Mouse (Mus musculus) cortical plate, adult 2 months (tissue): ENCODE results near the gene Sema6b.

Experiments used
- CTCF ChIP-seq: fragments of 200-500 bp; IDR thresholded peaks from 2 replicates; pipeline ENCODE4 v1.5.1; 2011; ENCODE audit warnings: mild to moderate bottlenecking, control low read depth, low read length; ENCODE audit not compliant: insufficient read depth; ENCODE audit errors: extremely low read depth
- POLR2A ChIP-seq: fragments of 200-500 bp; IDR thresholded peaks from 2 replicates; pipeline ENCODE4 v1.6.1; 2011; ENCODE audit warnings: mild to moderate bottlenecking, low read length, control low read depth; ENCODE audit not compliant: insufficient read depth; ENCODE audit errors: extremely low read depth

DNA sequence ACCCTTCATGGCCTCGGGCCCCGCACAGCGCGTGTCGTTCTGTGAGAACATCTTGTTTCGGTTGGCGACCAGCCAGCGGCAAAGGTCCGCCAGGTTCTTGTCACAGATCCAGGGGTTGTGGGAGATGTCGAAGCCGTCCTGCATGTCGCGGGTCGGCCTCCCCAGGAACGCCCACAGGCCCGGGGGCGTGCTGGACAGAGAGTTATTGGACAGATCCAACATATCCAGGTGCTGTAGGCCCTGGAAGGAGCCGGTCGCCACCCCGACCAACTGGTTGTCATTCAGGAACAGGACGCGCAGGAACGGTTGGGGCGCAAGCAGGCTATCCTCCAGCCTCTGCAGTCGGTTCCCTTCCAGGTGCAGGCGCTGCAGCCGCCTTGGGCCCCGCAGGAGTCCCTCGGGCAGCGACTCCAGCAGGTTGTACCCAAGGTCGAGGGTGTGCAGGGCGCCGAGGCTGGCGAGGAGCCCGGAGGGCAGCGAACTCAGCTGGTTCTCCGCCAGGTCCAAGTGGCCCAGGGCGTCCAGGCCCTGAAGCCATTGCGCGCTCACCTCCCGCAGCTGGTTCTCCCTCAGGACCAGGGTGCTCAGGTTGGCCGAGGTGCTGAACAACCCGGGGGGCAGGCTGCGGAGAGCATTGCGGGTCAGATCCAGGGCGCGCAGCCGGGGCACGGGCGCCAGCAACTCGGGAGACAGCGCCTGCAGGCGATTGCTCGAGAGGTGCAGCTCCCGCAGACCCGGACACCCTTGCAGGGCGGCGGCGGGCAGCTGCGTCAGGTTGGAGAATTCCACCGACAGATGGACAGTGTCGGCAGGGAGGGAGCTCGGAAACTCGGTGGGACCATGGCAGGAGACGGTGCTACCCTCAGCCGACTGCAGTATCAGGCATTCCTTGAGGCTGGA lies 19.9 kb downstream of the Sema6b start:
- TF ChIP-seq POLR2A (no peak), CTCF (no peak)
